Mouse (Mus musculus) ES-E14 (cell line): ENCODE results near the gene Fcrl1.

Experiments used
- CHD2 ChIP-seq: IDR thresholded peaks from 2 replicates; pipeline ENCODE4 v1.6.1; 2014; ENCODE audit warnings: mild to moderate bottlenecking, low read depth, low read length, inconsistent platforms
- HCFC1 ChIP-seq: IDR thresholded peaks from 2 replicates; pipeline ENCODE4 v1.6.1; 2012; ENCODE audit warnings: low read length, inconsistent platforms, borderline replicate concordance; ENCODE audit not compliant: insufficient read depth
- MAFK ChIP-seq: IDR thresholded peaks from 2 replicates; pipeline ENCODE4 v1.6.1; 2014; ENCODE audit warnings: mild to moderate bottlenecking, low read depth, low read length, inconsistent platforms; ENCODE audit not compliant: insufficient read depth
- ZC3H11A ChIP-seq: IDR thresholded peaks from 2 replicates; pipeline ENCODE4 v1.6.1; 2012; ENCODE audit warnings: low read depth, mild to moderate bottlenecking, inconsistent platforms, low read length, borderline replicate concordance

GRCm38 (mm10) chr3:87401321-87401720, 25.1 kb downstream of the Fcrl1 start:
- TF ChIP-seq MAFK (no peak), HCFC1 (no peak), CHD2 (no peak), ZC3H11A (no peak)
